Mouse (Mus musculus) MEL (cell line): ENCODE measurements at regions not wholly inside any gene's neighbourhood (a gene's known extent, or its start where the extent isn't known, plus 50 kb on each side); places are given as distances from the start of the nearest gene placed in this dataset.

Experiments used
- DNase-seq: peaks from one replicate; pipeline ENCODE4 v3.0.0; 2011; ENCODE audit warnings: low read depth, low spot score
- H3K27ac ChIP-seq: 2 replicates; pipeline ENCODE4 v1.5.1; 2012; ENCODE audit warnings: low read depth, mild to moderate bottlenecking, control low read depth, low read length, moderate library complexity; ENCODE audit not compliant: control insufficient read depth
- H3K27me3 ChIP-seq, 2 experiments: fragments of 150-350 bp in 1 of 2; sonication (generic) in 1 of 2; 2 replicates each; pipeline ENCODE4 v1.6.1; 2012; ENCODE audit warnings: low read length in 2 of 2, mild to moderate bottlenecking in 2 of 2, improper control_type of control experiment in 1 of 2, moderate library complexity in 1 of 2; ENCODE audit not compliant: insufficient read depth in 2 of 2, control insufficient read depth in 1 of 2
- H3K36me3 ChIP-seq, 2 experiments: 2 replicates each; pipeline ENCODE4 v1.6.1; 2012 to 2014; ENCODE audit warnings: low read length in 2 of 2, improper control_type of control experiment in 1 of 2, inconsistent platforms in 1 of 2, mild to moderate bottlenecking in 1 of 2; ENCODE audit not compliant: insufficient read depth in 2 of 2, control insufficient read depth in 1 of 2
- H3K4me1 ChIP-seq, 2 experiments: fragments of 150-350 bp in 1 of 2; sonication (generic) in 1 of 2; 2 replicates each; pipeline ENCODE4 v1.6.1; 2012; ENCODE audit warnings: low read length in 2 of 2, improper control_type of control experiment in 1 of 2, mild to moderate bottlenecking in 1 of 2; ENCODE audit not compliant: insufficient read depth in 2 of 2, control insufficient read depth in 1 of 2
- H3K4me3 ChIP-seq, 2 experiments: fragments of 150-350 bp in 1 of 2; sonication (generic) in 1 of 2; 2 replicates each; pipeline ENCODE4 v1.5.1; 2012; ENCODE audit warnings: low read depth in 2 of 2, low read length in 2 of 2, mild to moderate bottlenecking in 2 of 2, moderate library complexity in 2 of 2, control low read depth in 1 of 2, improper control_type of control experiment in 1 of 2; ENCODE audit not compliant: control insufficient read depth in 1 of 2, insufficient read depth in 1 of 2
- H3K79me2 ChIP-seq: 2 replicates; pipeline ENCODE4 v1.6.1; 2012; ENCODE audit warnings: mild to moderate bottlenecking, low read length, moderate library complexity; ENCODE audit not compliant: control insufficient read depth, poor library complexity, insufficient read depth
- H3K9ac ChIP-seq: 2 replicates; pipeline ENCODE4 v1.6.1; 2012; ENCODE audit warnings: low read depth, mild to moderate bottlenecking, control low read depth, low read length, moderate library complexity; ENCODE audit not compliant: control insufficient read depth, poor library complexity, severe bottlenecking
- H3K9me3 ChIP-seq: fragments of 150-350 bp; sonication (generic); replicated peaks from 2 replicates; pipeline ENCODE4 v1.6.1; 2012; ENCODE audit warnings: mild to moderate bottlenecking, low read length, improper control_type of control experiment, moderate library complexity; ENCODE audit not compliant: insufficient read depth
- BHLHE40 ChIP-seq: IDR thresholded peaks from 2 replicates; pipeline ENCODE4 v1.6.1; 2012; ENCODE audit warnings: low read depth, mild to moderate bottlenecking, inconsistent platforms, low read length, improper control_type of control experiment, borderline replicate concordance
- CHD1 ChIP-seq: IDR thresholded peaks from 2 replicates; pipeline ENCODE4 v1.6.1; 2012; ENCODE audit warnings: low read depth, mild to moderate bottlenecking, inconsistent platforms, low read length, improper control_type of control experiment
- CHD2 ChIP-seq: IDR thresholded peaks from 2 replicates; pipeline ENCODE4 v1.6.1; 2011; ENCODE audit warnings: low read length, improper control_type of control experiment
- E2F4 ChIP-seq: IDR thresholded peaks from 2 replicates; pipeline ENCODE4 v1.6.1; 2011; ENCODE audit warnings: low read depth, low read length, improper control_type of control experiment, borderline replicate concordance
- ELF1 ChIP-seq: IDR thresholded peaks from 2 replicates; pipeline ENCODE4 v1.6.1; 2014; ENCODE audit warnings: low read depth, mild to moderate bottlenecking, inconsistent platforms, low read length, improper control_type of control experiment, moderate library complexity
- GATA1 ChIP-seq: IDR thresholded peaks from 2 replicates; pipeline ENCODE4 v1.6.1; 2011; ENCODE audit warnings: low read depth, low read length, improper control_type of control experiment
- JUND ChIP-seq: IDR thresholded peaks from 2 replicates; pipeline ENCODE4 v1.6.1; 2011; ENCODE audit warnings: low read depth, mild to moderate bottlenecking, improper control_type of control experiment, low read length
- MAFK ChIP-seq: IDR thresholded peaks from 2 replicates; pipeline ENCODE4 v1.6.1; 2011; ENCODE audit warnings: low read depth, mild to moderate bottlenecking, low read length, improper control_type of control experiment, borderline replicate concordance
- MAX ChIP-seq: IDR thresholded peaks from 2 replicates; pipeline ENCODE4 v1.6.1; 2011; ENCODE audit warnings: low read length, improper control_type of control experiment
- MAZ ChIP-seq: IDR thresholded peaks from 2 replicates; pipeline ENCODE4 v1.6.1; 2012; ENCODE audit warnings: low read depth, mild to moderate bottlenecking, inconsistent platforms, low read length, improper control_type of control experiment
- MYC ChIP-seq: IDR thresholded peaks from 2 replicates; pipeline ENCODE4 v1.6.1; 2011; ENCODE audit warnings: low read depth, mild to moderate bottlenecking, low read length, improper control_type of control experiment, moderate library complexity
- POLR2A ChIP-seq, 2 experiments: IDR thresholded peaks; 2 replicates each; pipeline ENCODE4 v1.6.1; 2011 to 2012; ENCODE audit warnings: low read length in 2 of 2, mild to moderate bottlenecking in 2 of 2, control low read depth in 1 of 2, improper control_type of control experiment in 1 of 2, low read depth in 1 of 2, moderate library complexity in 1 of 2; ENCODE audit not compliant: control insufficient read depth in 1 of 2, insufficient read depth in 1 of 2, poor library complexity in 1 of 2
- SMC3 ChIP-seq: IDR thresholded peaks from 2 replicates; pipeline ENCODE4 v1.6.1; 2011; ENCODE audit warnings: low read depth, low read length, improper control_type of control experiment
- TAL1 ChIP-seq: IDR thresholded peaks from 2 replicates; pipeline ENCODE4 v1.6.1; 2012; ENCODE audit warnings: mild to moderate bottlenecking, inconsistent platforms, low read length, moderate library complexity, mixed read lengths
- TBP ChIP-seq: IDR thresholded peaks from 2 replicates; pipeline ENCODE4 v1.8.0; 2011; ENCODE audit warnings: low read depth, low read length, improper control_type of control experiment
- TCF12 ChIP-seq: IDR thresholded peaks from 2 replicates; pipeline ENCODE4 v1.6.1; 2014; ENCODE audit warnings: low read depth, mild to moderate bottlenecking, inconsistent platforms, low read length, improper control_type of control experiment, moderate library complexity
- USF1 ChIP-seq: IDR thresholded peaks from 2 replicates; pipeline ENCODE4 v1.6.1; 2014; ENCODE audit warnings: low read depth, mild to moderate bottlenecking, inconsistent platforms, low read length, improper control_type of control experiment, moderate library complexity
- USF2 ChIP-seq, 2 experiments: IDR thresholded peaks; 2 replicates each; pipeline ENCODE4 v1.6.1; 2011 to 2012; ENCODE audit warnings: improper control_type of control experiment in 2 of 2, low read length in 2 of 2, borderline replicate concordance in 1 of 2, inconsistent platforms in 1 of 2, low read depth in 1 of 2, mild to moderate bottlenecking in 1 of 2; ENCODE audit not compliant: insufficient read depth in 1 of 2
- ZC3H11A ChIP-seq: IDR thresholded peaks from 2 replicates; pipeline ENCODE4 v1.6.1; 2012; ENCODE audit warnings: low read depth, mild to moderate bottlenecking, inconsistent platforms, low read length, improper control_type of control experiment
- ZKSCAN1 ChIP-seq: IDR thresholded peaks from 2 replicates; pipeline ENCODE4 v1.6.1; 2012; ENCODE audit warnings: low read depth, mild to moderate bottlenecking, inconsistent platforms, low read length, improper control_type of control experiment, moderate library complexity
- ZMIZ1 ChIP-seq: IDR thresholded peaks from 2 replicates; pipeline ENCODE4 v1.6.1; 2012; ENCODE audit warnings: low read depth, mild to moderate bottlenecking, inconsistent platforms, low read length, improper control_type of control experiment, moderate library complexity
- ZNF384 ChIP-seq: IDR thresholded peaks from 2 replicates; pipeline ENCODE4 v1.6.1; 2012; ENCODE audit warnings: low read depth, mild to moderate bottlenecking, inconsistent platforms, low read length, improper control_type of control experiment

DNA sequence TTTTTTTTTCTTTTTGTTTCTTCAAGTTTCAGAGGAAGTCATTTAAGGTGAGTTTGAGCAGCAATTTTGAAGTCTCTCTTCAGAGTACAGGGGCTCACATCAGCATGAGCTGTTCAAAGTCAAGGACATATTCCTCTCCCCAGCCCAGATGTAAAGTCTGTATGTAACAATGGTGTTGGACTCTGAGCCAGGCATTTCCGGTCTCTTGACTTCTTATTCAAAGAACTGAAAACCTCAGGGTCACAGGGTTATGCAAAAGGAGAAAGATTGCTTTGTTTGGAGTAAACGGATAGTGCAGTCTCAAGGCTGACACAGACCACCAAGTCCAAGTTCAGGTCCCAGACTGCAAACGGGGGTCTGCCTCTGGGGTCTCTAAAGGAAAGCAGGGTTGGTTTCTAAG lies 629.4 kb downstream of the Tmem114 start:
- DNase-seq, result no peak
- no peaks in the 10 kb centered on the region for H3K27me3 ChIP-seq
- TF ChIP-seq TAL1 (no peak), ZNF384 (no peak), MAX (no peak), USF1 (no peak), TBP (no peak), GATA1 (no peak), MAZ (no peak), CHD2 (no peak), MAFK (no peak), SMC3 (no peak)
- H3K9ac ChIP-seq, result no peak overlapping the region
- no peaks in the 10 kb centered on the region for H3K79me2 ChIP-seq
- no peaks in the 10 kb centered on the region for H3K36me3 ChIP-seq
- H3K4me1 ChIP-seq, result no peaks in the 10 kb centered on the region
- no peaks in the 10 kb centered on the region for H3K9me3 ChIP-seq
- no peak overlapping the region for H3K4me3 ChIP-seq
- no peak overlapping the region for H3K27ac ChIP-seq

DNA sequence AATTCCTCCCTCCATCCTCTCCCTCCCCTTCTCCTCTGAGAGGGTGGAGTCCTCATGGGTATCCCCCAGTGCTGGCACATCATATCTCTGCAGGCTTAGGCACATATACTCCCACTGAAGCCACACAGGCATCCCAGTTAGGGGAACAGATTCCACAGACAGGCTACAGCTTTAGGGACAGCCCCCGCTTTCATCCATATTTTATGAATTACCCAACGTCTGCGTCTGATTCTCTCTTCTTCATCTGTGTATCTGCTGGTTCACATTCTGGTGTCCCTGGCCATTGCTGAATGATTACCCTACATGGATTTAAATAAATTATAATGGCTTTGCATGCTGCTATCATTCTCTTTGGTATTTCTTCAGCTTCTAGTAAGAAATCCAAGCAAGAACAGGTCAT lies 632.4 kb downstream of the Tmem114 start:
- H3K79me2 ChIP-seq, result no peaks in the 10 kb centered on the region

DNA sequence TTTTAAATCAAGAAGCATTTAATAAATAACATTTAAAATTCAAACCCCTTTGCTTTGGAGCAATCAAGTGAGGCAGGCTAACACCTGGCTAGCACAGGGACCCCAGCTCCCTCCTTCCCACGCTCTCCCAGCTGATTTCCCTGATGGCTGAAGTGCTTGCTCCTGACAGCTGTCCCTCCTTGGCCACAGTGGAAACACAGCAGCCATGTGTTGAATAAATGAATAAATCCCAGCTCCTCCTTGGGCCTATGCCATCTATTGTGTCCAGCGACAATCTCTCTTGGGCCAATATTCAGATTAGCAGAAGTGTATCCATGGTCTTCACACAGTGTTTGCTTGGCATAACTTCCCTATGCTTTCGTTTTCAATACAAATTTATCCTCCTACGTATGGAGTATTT lies 634.7 kb downstream of the Tmem114 start:
- no peaks in the 10 kb centered on the region for H3K27me3 ChIP-seq
- no peaks in the 10 kb centered on the region for H3K9me3 ChIP-seq
- H3K27ac ChIP-seq, result no peak overlapping the region
- no peaks in the 10 kb centered on the region for H3K4me1 ChIP-seq
- TF ChIP-seq TAL1, result no peak
- no peak for TF ChIP-seq USF1
- TF ChIP-seq CHD2, result no peak
- TF ChIP-seq ELF1, result no peak
- no peak for TF ChIP-seq ZNF384
- no peak for TF ChIP-seq POLR2A (IDR thresholded peaks at IDR 0.05; ENCODE audit: control insufficient read depth in 1 of 2, insufficient read depth in 1 of 2, low read depth in 1 of 2, low read length in 2 of 2, poor library complexity in 1 of 2)
- TF ChIP-seq ZC3H11A, result no peak
- TF ChIP-seq JUND, result no peak
- TF ChIP-seq TCF12, result no peak
- TF ChIP-seq MYC, result no peak
- no peak for TF ChIP-seq MAZ
- no peak for TF ChIP-seq E2F4
- TF ChIP-seq CHD1, result no peak
- TF ChIP-seq BHLHE40, result no peak
- TF ChIP-seq MAX, result no peak
- TF ChIP-seq ZKSCAN1, result no peak
- TF ChIP-seq ZMIZ1, result no peak
- no peak for TF ChIP-seq USF2 (IDR thresholded peaks at IDR 0.05; ENCODE audit: borderline replicate concordance in 1 of 2, insufficient read depth in 1 of 2, low read depth in 1 of 2, low read length in 2 of 2)
- TF ChIP-seq, all 39 proteins: peak for 0
- H3K79me2 ChIP-seq, result no peaks in the 10 kb centered on the region
- no peak overlapping the region for H3K9ac ChIP-seq
- no peaks in the 10 kb centered on the region for H3K36me3 ChIP-seq
- DNase-seq, result no peak
- no peak overlapping the region for H3K4me3 ChIP-seq

More for the DNA sequence above, 632.4 kb downstream of the Tmem114 start:
- Histone ChIP-seq H3K27ac (no peak overlapping the region), H3K36me3 (no peaks in the 10 kb centered on the region), H3K9me3 (no peaks in the 10 kb centered on the region), H3K4me3 (no peak overlapping the region), H3K9ac (no peak overlapping the region), H3K27me3 (no peaks in the 10 kb centered on the region), H3K4me1 (no peaks in the 10 kb centered on the region)
- no peak for DNase-seq
- TF ChIP-seq CHD2, result no peak
